Mouse (Mus musculus): ENCODE measurements around the gene Cldn16. TPM values are rescaled to one million over a fixed set of nuclear protein-coding genes. Genes with fewer than 3 reads are reported as not detected.
A peak's percentile ranks its signal among the peaks of the same experiment; 100 is the strongest.
"Not testable (repeated sequence)": the region's sequence is repeated elsewhere in the genome, so short reads cannot be mapped to it uniquely, and the experiment has no call there.

Cldn16 gene
- polyA plus RNA-seq, 1 experiment from 2014 or later: not detected

DNA sequence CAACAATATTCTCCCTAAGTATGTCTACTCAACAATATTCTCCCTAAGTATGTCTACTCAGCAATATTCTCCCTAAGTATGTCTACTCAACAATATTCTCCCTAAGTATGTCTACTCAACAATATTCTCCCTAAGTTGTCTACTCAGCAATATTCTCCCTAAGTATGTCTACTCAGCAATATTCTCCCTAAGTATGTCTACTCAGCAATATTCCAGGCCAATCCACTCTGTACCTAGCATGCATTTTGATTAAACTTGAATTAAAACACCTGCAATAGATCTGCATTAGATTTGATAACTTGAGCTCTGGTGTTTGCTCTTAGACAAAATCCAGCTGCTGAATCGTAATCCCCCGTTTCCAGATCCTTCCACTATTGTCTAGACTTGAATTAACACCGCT, 36.8 kb downstream of the Cldn16 start:
- not testable (repeated sequence) for H3K4me1 ChIP-seq; H3K27ac ChIP-seq (replicated peaks); H3K27me3 ChIP-seq (ENCODE audit: low read depth, poor library complexity, severe bottlenecking); DNase-seq (ENCODE audit: low spot score); H3K4me3 ChIP-seq; H3K9me3 ChIP-seq (replicated peaks); H3K36me3 ChIP-seq
- 91% methylated on average over 3 of the region's 3 CpGs for WGBS

DNA sequence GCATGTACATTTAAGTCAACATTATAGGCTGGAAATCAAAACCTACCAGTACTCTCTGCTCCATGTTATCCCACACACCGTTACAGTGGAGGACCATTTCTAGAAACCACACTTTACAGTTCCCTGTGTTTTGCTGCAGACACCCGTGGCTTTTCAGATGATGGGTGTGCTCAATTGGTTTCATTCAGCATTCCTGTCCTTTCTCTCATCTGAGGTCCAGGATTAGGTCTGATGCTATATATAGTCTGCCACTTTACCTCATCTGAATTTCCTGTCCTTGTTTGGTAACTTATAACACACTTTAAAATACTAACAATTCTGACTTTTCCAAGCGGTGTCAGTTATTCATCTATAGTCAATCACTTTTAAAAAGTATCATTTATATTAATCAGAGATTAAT, 37.8 kb downstream of the Cldn16 start:
- Histone ChIP-seq H3K4me3 (no peak overlapping the region), H3K27me3 (ENCODE audit: low read depth, poor library complexity, severe bottlenecking) (no peaks in the 10 kb centered on the region), H3K4me1 (no peaks in the 10 kb centered on the region), H3K27ac (replicated peaks) (no peak overlapping the region), H3K9me3 (replicated peaks) (no peaks in the 10 kb centered on the region), H3K36me3 (no peaks in the 10 kb centered on the region)
- DNase-seq (ENCODE audit: low spot score): no peak
- 85% methylated on average over 3 of the region's 3 CpGs for WGBS

DNA sequence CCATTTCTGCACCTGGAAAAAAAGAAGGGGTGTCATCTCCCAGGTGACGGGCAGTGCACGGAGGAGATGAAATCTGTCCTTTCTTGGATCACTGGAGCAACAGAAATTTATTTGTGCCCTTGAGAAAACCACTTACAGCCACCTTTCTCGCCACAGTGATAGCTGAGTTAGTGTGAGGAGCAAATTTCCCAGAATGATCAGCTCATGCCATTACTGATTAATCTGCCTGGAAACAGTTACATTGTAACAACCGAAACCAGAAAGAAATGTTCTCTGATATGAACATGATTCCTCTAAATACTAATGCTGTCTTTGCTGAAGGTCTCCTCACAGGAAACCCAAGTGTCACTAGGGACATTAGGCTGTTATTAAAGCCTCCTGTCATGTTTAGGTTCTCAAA, 42.0 kb downstream of the Cldn16 start:
- Histone ChIP-seq H3K9me3 (replicated peaks) (no peaks in the 10 kb centered on the region), H3K27me3 (ENCODE audit: low read depth, poor library complexity, severe bottlenecking) (no peaks in the 10 kb centered on the region), H3K4me1 (no peaks in the 10 kb centered on the region), H3K4me3 (no peak overlapping the region), H3K36me3 (no peaks in the 10 kb centered on the region), H3K27ac (replicated peaks) (no peak overlapping the region)
- 88% methylated on average over 4 of the region's 4 CpGs for WGBS
- no peak for DNase-seq (ENCODE audit: low spot score)

DNA sequence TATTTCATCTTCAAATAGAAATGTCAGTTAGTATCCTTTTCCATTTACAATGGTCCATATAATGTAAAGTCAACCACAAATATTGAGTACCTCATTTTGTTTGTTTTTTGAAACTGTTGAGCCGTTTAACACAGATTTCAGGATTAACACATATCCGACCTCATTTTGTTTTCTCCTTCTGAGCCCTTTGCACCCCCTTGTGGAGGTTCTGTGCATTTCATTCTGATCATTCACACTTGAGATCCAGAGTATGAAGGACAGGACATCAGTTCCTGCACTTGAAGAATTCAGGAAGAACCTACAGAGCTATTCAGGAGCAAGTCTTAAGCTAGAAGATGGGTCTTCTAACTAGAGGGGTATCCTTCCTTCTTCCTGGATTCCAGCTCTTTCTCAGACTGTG, 56.7 kb downstream of the Cldn16 start:
- no peak for DNase-seq (ENCODE audit: low spot score)
- Histone ChIP-seq H3K27ac (replicated peaks) (no peak overlapping the region), H3K4me3 (no peak overlapping the region), H3K36me3 (no peaks in the 10 kb centered on the region), H3K9me3 (replicated peaks) (no peaks in the 10 kb centered on the region), H3K27me3 (ENCODE audit: low read depth, poor library complexity, severe bottlenecking) (no peaks in the 10 kb centered on the region), H3K4me1 (no peaks in the 10 kb centered on the region)
- WGBS: 67% methylated on average over 2 of the region's 2 CpGs

DNA sequence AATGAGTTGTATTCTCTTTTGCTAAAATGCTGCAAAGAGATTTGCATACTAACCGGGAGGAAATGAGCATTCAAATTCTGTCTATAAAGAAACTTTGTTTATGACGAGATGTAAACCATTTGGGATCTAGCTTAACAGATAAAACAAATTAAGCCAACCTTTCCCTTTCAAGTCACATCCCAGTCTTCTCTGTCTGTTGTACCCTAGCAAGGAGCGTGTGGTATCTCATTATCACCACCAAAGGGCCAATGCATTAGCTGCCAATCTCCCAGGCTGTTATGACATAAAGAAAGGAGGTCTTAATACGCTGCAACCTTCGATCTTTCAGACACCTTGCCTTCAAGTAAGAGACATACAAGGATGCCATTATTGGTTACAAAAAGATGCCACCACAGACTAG, 62.9 kb downstream of the Cldn16 start:
- Histone ChIP-seq H3K9me3 (replicated peaks) (no peaks in the 10 kb centered on the region), H3K4me1 (peaks cover 10% of the 10 kb centered on the region; the same call in 1 of the 2 replicates), H3K27ac (replicated peaks) (no peak overlapping the region), H3K4me3 (no peak overlapping the region), H3K36me3 (no peaks in the 10 kb centered on the region), H3K27me3 (ENCODE audit: low read depth, poor library complexity, severe bottlenecking) (no peaks in the 10 kb centered on the region)
- 85% methylated on average over 5 of the region's 5 CpGs for WGBS
- DNase-seq (ENCODE audit: low spot score): no peak

DNA sequence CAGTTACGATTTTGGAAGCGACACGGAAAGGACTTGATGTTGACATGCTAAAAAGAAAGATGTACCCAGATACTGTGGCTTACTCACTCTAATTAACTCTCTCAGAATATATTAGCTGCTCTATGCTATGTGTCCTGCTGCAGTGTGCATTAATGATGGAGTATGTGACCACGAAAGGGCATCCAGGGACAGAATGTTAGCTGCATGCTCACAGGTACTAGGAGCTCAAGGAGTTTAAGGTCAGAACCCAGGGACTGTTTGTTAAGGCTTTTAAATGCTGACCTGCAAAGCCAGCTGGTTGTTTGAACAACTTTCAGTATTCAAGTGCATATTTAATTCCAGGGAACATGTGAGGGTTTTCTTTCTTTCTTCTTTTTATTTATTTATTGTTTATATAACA, 63.7 kb downstream of the Cldn16 start, which contains the start of gene Tmem207:
Gene Tmem207 (minus strand): TSS at position 101 of the 400 bp plus-strand sequence.
- Histone ChIP-seq H3K27me3 (ENCODE audit: low read depth, poor library complexity, severe bottlenecking) (no peaks in the 10 kb centered on the region), H3K9me3 (replicated peaks) (no peaks in the 10 kb centered on the region), H3K4me3 (no peak within 1 kb of the TSS), H3K4me1 (peaks cover 10% of the 10 kb centered on the region; the same call in 1 of the 2 replicates), H3K36me3 (no peaks in the 10 kb centered on the region), H3K27ac (replicated peaks) (no peak within 1 kb of the TSS)
- DNase-seq (ENCODE audit: low spot score): no peak
- 92% methylated on average over 4 of the region's 4 CpGs for WGBS

DNA sequence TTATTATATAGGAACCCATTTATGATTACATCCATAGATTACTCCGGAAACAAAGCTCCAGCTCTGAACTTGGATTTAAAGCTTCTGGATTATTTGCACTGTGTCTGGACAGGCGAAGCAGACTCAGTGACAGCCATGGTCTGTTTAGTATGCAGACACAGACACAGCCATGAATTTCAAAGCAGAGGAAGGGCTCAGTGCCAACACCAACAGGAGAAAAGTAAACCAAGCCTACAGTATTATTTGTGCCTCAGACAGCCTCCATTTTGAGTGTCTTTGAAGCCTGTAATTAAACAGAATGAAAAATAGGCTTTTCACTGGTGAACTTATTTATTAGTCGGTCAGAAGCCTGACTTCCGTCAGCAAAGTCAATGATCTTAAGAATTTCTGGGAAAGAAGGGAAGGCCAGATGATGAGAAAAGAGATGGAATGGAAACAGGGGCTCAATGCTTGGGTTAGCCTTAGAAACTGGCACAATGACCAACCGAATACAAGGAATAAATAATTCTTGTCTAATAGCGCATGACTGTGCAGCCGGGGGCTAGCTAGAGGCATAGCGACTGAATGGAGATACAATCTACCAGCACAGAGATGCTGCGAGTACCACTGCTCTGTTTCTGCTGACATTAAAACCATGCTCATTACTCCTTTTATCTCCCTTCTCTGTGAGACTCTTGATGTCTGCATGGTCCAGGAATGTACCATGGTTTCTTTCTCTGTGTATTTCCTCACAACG, 65.2 kb downstream of the Cldn16 start:
- Histone ChIP-seq H3K27ac (replicated peaks) (peak overlapping the region; percentile 29), H3K36me3 (no peaks in the 10 kb centered on the region), H3K9me3 (replicated peaks) (no peaks in the 10 kb centered on the region), H3K4me1 (peaks cover 10% of the 10 kb centered on the region; the same call in 1 of the 2 replicates), H3K27me3 (ENCODE audit: low read depth, poor library complexity, severe bottlenecking) (no peaks in the 10 kb centered on the region), H3K4me3 (no peak overlapping the region)
- WGBS: 86% methylated on average over 10 of the region's 10 CpGs
- DNase-seq (ENCODE audit: low spot score): no peak

DNA sequence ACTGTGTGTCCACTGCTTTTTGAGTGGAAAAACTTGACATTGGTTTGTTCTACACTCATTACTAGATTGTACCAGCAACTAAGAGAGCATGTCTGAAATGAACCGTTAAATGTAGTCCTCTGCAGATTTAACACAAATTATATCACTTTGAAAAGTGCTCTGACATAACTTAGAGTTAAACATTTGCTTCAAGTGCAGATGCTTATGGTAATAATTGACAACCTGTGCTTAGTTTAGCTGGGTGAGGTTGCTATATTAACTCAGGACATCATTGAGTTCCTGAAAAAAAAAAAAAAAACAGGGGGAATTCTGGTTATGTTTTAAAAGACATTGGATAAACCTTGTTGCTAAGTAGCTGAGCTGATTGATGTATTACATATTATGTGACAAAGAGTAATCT, 67.5 kb downstream of the Cldn16 start:
- Histone ChIP-seq H3K36me3 (no peaks in the 10 kb centered on the region), H3K9me3 (replicated peaks) (no peaks in the 10 kb centered on the region), H3K27me3 (ENCODE audit: low read depth, poor library complexity, severe bottlenecking) (no peaks in the 10 kb centered on the region), H3K4me3 (no peak overlapping the region), H3K27ac (replicated peaks) (no peak overlapping the region), H3K4me1 (peaks cover 10% of the 10 kb centered on the region; the same call in 1 of the 2 replicates)
- WGBS: 93% methylated on average over 1 of the region's 1 CpGs
- DNase-seq (ENCODE audit: low spot score): no peak

DNA sequence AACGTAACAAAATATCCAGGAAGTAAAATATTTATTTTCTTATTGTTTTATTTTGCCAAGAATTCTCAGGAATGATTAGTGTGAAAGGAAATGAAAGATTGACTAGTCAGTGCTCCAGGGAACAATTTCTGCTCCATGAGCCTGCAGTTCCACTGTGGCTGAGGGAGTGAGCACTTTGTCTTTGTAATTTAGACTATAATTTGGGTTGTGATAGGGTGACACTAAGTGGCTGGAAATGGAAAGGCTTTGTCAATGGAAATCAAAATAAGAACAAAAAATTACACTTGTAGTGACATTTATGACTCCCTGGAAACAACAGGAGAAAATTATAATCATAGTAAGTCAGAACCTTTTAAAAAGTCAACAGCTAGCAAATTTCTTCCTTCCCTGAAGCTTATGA, 69.4 kb downstream of the Cldn16 start:
- no peaks in the 10 kb centered on the region for H3K9me3 ChIP-seq (replicated peaks)
- no peaks in the 10 kb centered on the region for H3K36me3 ChIP-seq
- no peak overlapping the region for H3K4me3 ChIP-seq
- no peaks in the 10 kb centered on the region for H3K27me3 ChIP-seq (ENCODE audit: low read depth, poor library complexity, severe bottlenecking)
- no peak for DNase-seq (ENCODE audit: low spot score)
- WGBS: 87% methylated on average over 1 of the region's 1 CpGs
- H3K4me1 ChIP-seq: peaks cover 13% of the 10 kb centered on the region; the same call in 1 of the 2 replicates
- H3K27ac ChIP-seq (replicated peaks): no peak overlapping the region

Other genes with a start within 250 kb of the Cldn16 start
- 1.7 and 4.3 TPM in 2 replicates for gene Cldn1, start 91.3 kb upstream of the Cldn16 start, polyA plus RNA-seq (2016; fragmentation: Nextera tagmentation; extraction: Ambion mirVana)
- gene Tmem207, start 63.6 kb downstream of the Cldn16 start, polyA plus RNA-seq (2016; fragmentation: Nextera tagmentation; extraction: Ambion mirVana): 0.12 TPM in 1 of 2 replicates, not detected in the other
- gene Il1rap, start 118.6 kb downstream of the Cldn16 start, polyA plus RNA-seq (2016; fragmentation: Nextera tagmentation; extraction: Ambion mirVana): 3.0 and 5.1 TPM in 2 replicates

All from midbrain, embryonic 10.5 days (tissue).